Mouse (Mus musculus) stomach, postnatal 0 days (tissue): ENCODE measurements at regions not wholly inside any gene's neighbourhood (a gene's known extent, or its start where the extent isn't known, plus 50 kb on each side); places are given as distances from the start of the nearest gene placed in this dataset.

ENCODE experiments used
- CTCF ChIP-seq: IDR thresholded peaks from 2 replicates; pipeline ENCODE4 v1.5.1; 2016; ENCODE audit warnings: antibody characterized with exemption, low read depth, mild to moderate bottlenecking, moderate library complexity
- EP300 ChIP-seq: optimal IDR thresholded peaks from 2 replicates; pipeline ENCODE3; 2016; ENCODE audit warnings: antibody characterized with exemption

GRCm38 (mm10) chr8:89476930-89477329 is 433.0 kb upstream of the Sall1 start:
- TF ChIP-seq EP300, result no peak
- no peak for TF ChIP-seq CTCF
